Mouse (Mus musculus) liver, postnatal 0 days (tissue): Measurements from ENCODE around the gene Kdf1.

ENCODE experiments used
- CTCF ChIP-seq: sonication (generic); IDR thresholded peaks from 2 replicates; pipeline ENCODE4 v1.5.1; 2016; ENCODE audit warnings: antibody characterized with exemption, low read depth
- EP300 ChIP-seq: IDR thresholded peaks from 2 replicates; pipeline ENCODE4 v1.6.1; 2016; ENCODE audit warnings: antibody characterized with exemption, low read depth, mild to moderate bottlenecking

- TF ChIP-seq EP300 (peak; percentile 84), CTCF (no peak)
These were observed 51.3 kb downstream of the Kdf1 start for GRCm38 (mm10) chr4:133570066-133570466.
